Mouse (Mus musculus) hematopoietic stem cell, adult 5-6 weeks (primary cell): Measurements from ENCODE around the gene Shkbp1. TPM values are rescaled to one million over a fixed set of nuclear protein-coding genes. Genes with fewer than 3 reads are reported as not detected.

Source experiments
- ATAC-seq, 2 experiments: fragments of 125-278 bp in 1 of 2; replicated peaks in 1 of 2; 2 replicates each; pipeline ENCODE4 v1.8.0; 2016 to 2017; ENCODE audit warnings: inconsistent platforms in 2 of 2, mild to moderate bottlenecking in 2 of 2, moderate number of reproducible peaks in 2 of 2, low read depth in 1 of 2, moderate TSS enrichment in 1 of 2; ENCODE audit not compliant: low FRiP score in 2 of 2, poor library complexity in 2 of 2, severe bottlenecking in 2 of 2, insufficient read depth in 1 of 2, low TSS enrichment in 1 of 2
- total RNA-seq: library from RNA; stranded (forward); fragments of 172-1452, 232-1000 nt; gene quantifications from 2 replicates; pipeline ENCODE4 v1.2.3, GENCODE M21; 2017

The Shkbp1 gene
- 15.8 and 22.4 TPM in 2 replicates for total RNA-seq

GRCm38 (mm10) chr7:27355745-27356240, at the start of gene Shkbp1:
Shkbp1 (minus strand) TSS chr7:27356019.
- ATAC-seq = peak; percentile 85 to 87

- no peak for ATAC-seq
Observed at GRCm38 (mm10) chr7:27404203-27404942, 48.6 kb upstream of the Shkbp1 start.

- peak; percentile 68 to 71; a peak in 3 of 4 replicates for ATAC-seq
Observed at GRCm38 (mm10) chr7:27402675-27403074, 46.9 kb upstream of the Shkbp1 start.

GRCm38 (mm10) chr7:27400545-27400944, 44.7 kb upstream of the Shkbp1 start:
- no peak for ATAC-seq

- ATAC-seq = peak; percentile 77 to 90
Observed at GRCm38 (mm10) chr7:27397048-27397949, 41.5 kb upstream of the Shkbp1 start.

GRCm38 (mm10) chr7:27396184-27397047, 40.6 kb upstream of the Shkbp1 start:
- ATAC-seq = no peak; a peak in 1 of 4 replicates

GRCm38 (mm10) chr7:27395521-27396183, 39.8 kb upstream of the Shkbp1 start:
- ATAC-seq = no peak

GRCm38 (mm10) chr7:27391416-27391815, 35.6 kb upstream of the Shkbp1 start:
- ATAC-seq = no peak

- 0 out of 4 replicates have a peak, but pooled peaks of 1 of the 2 experiments have one; percentile 32 for ATAC-seq
Observed at GRCm38 (mm10) chr7:27389213-27389612, 33.4 kb upstream of the Shkbp1 start.

- ATAC-seq = peak; percentile 59 to 69; a peak in 2 of 4 replicates
Observed at GRCm38 (mm10) chr7:27384731-27385130, 28.9 kb upstream of the Shkbp1 start.

GRCm38 (mm10) chr7:27384134-27384533, 28.3 kb upstream of the Shkbp1 start:
- ATAC-seq = no peak

- no peak; a peak in 1 of 4 replicates for ATAC-seq
Observed at GRCm38 (mm10) chr7:27383233-27383632, 27.4 kb upstream of the Shkbp1 start.

- ATAC-seq = no peak
Observed at GRCm38 (mm10) chr7:27381560-27381959, 25.7 kb upstream of the Shkbp1 start.

GRCm38 (mm10) chr7:27381009-27381408, 25.2 kb upstream of the Shkbp1 start:
- ATAC-seq = no peak

- no peak for ATAC-seq
Observed at GRCm38 (mm10) chr7:27379836-27380235, 24.0 kb upstream of the Shkbp1 start.

GRCm38 (mm10) chr7:27378431-27378830, 22.6 kb upstream of the Shkbp1 start:
- ATAC-seq = 0 out of 4 replicates have a peak, but pooled peaks of 1 of the 2 experiments have one; percentile 51
